Mouse (Mus musculus) hindbrain, embryonic 12.5 days (tissue): ENCODE measurements around the gene Nfia. TPM values are rescaled to one million over a fixed set of nuclear protein-coding genes. Genes with fewer than 3 reads are reported as not detected.

Experiments
- ATAC-seq: fragments of 200-750 bp; cut with Nextera tagmentation; 2 replicates; pipeline ENCODE4 v1.8.0; 2017; ENCODE audit warnings: moderate TSS enrichment; ENCODE audit not compliant: low FRiP score
- H3K27ac ChIP-seq: fragments of 300-500 bp; sonication (generic); 2 replicates; pipeline ENCODE4 v1.5.1; 2016; ENCODE audit warnings: mild to moderate bottlenecking
- H3K27me3 ChIP-seq: fragments of 300-500 bp; sonication (generic); 2 replicates; pipeline ENCODE4 v1.6.1; 2016; ENCODE audit warnings: mild to moderate bottlenecking
- H3K36me3 ChIP-seq: fragments of 300-500 bp; sonication (generic); 2 replicates; pipeline ENCODE4 v1.6.1; 2016; ENCODE audit warnings: mild to moderate bottlenecking
- H3K4me1 ChIP-seq: fragments of 300-500 bp; sonication (generic); 2 replicates; pipeline ENCODE4 v1.6.1; 2016
- H3K4me2 ChIP-seq: fragments of 300-500 bp; sonication (generic); replicated peaks from 2 replicates; pipeline ENCODE4 v1.6.1; 2016; ENCODE audit warnings: mild to moderate bottlenecking
- H3K4me3 ChIP-seq: fragments of 300-500 bp; sonication (generic); 2 replicates; pipeline ENCODE4 v1.5.1; 2016; ENCODE audit warnings: mild to moderate bottlenecking
- H3K9ac ChIP-seq: fragments of 300-500 bp; sonication (generic); 2 replicates; pipeline ENCODE4 v1.6.1; 2016; ENCODE audit warnings: mild to moderate bottlenecking, moderate library complexity
- H3K9me3 ChIP-seq: fragments of 300-500 bp; sonication (generic); replicated peaks from 2 replicates; pipeline ENCODE4 v1.6.1; 2016; ENCODE audit warnings: mild to moderate bottlenecking
- WGBS: fragments of 180-500 bp; shearing (Covaris S2); methylation state at CpG from one replicate; pipeline ENCODE4 v1.1.7; 2016; 5-methylcytosine and 5-hydroxymethylcytosine counted together
- polyA plus RNA-seq: library from polyadenylated mRNA; unstranded; fragments of >200 nt; fragmentation: Nextera tagmentation; extraction: Ambion mirVana; gene quantifications from 2 replicates; pipeline ENCODE4 v1.2.1, GENCODE M21; 2016

Nfia gene
- polyA plus RNA-seq, 1 experiment from 2014 or later, result 58.4 TPM

- no peak overlapping the region for H3K9ac ChIP-seq
- no peaks in the 10 kb centered on the region for H3K27me3 ChIP-seq
- no peaks in the 10 kb centered on the region for H3K9me3 ChIP-seq
- H3K4me1 ChIP-seq, result peaks cover 19% of the 10 kb centered on the region
- ATAC-seq, result 0 out of 2 replicates have a peak, but pooled peaks have one; percentile 36
- H3K27ac ChIP-seq, result peak overlapping the region; percentile 42; the same call in 1 of the 2 replicates
- H3K4me2 ChIP-seq, result no peak overlapping the region
- WGBS, result 58% methylated on average over 4 of the region's 4 CpGs
- H3K36me3 ChIP-seq, result no peaks in the 10 kb centered on the region
- no peak overlapping the region for H3K4me3 ChIP-seq
Measured at GRCm38 (mm10) chr4:98091368-98091827, 318.9 kb downstream of the Nfia start.

GRCm38 (mm10) chr4:98091901-98092472 lies 319.5 kb downstream of the Nfia start:
- no peak overlapping the region for H3K4me2 ChIP-seq
- no peak for ATAC-seq
- no peaks in the 10 kb centered on the region for H3K9me3 ChIP-seq
- peaks cover 19% of the 10 kb centered on the region for H3K4me1 ChIP-seq
- H3K4me3 ChIP-seq, result no peak overlapping the region
- no peaks in the 10 kb centered on the region for H3K27me3 ChIP-seq
- H3K9ac ChIP-seq, result no peak overlapping the region
- no peaks in the 10 kb centered on the region for H3K36me3 ChIP-seq
- peak overlapping the region; percentile 42; the same call in 1 of the 2 replicates for H3K27ac ChIP-seq
- WGBS, result 84% methylated on average over 5 of the region's 5 CpGs

GRCm38 (mm10) chr4:98094112-98094805 lies 321.7 kb downstream of the Nfia start:
- Histone ChIP-seq H3K4me3 (0 out of 2 replicates have a peak overlapping the region, but pooled peaks have one; percentile 0), H3K9ac (no peak overlapping the region), H3K4me2 (peak overlapping the region; percentile 17), H3K27me3 (no peaks in the 10 kb centered on the region), H3K4me1 (peaks cover 26% of the 10 kb centered on the region), H3K36me3 (no peaks in the 10 kb centered on the region), H3K27ac (peak overlapping the region; percentile 44; the same call in 1 of the 2 replicates), H3K9me3 (no peaks in the 10 kb centered on the region)
- 21% methylated on average over 19 of the region's 19 CpGs for WGBS
- peak; percentile 36; the same call in 1 of the 2 replicates for ATAC-seq

- H3K27me3 ChIP-seq, result no peaks in the 10 kb centered on the region
- no peak for ATAC-seq
- H3K9me3 ChIP-seq, result no peaks in the 10 kb centered on the region
- no peak overlapping the region for H3K4me2 ChIP-seq
- H3K27ac ChIP-seq, result no peak overlapping the region
- no peak overlapping the region for H3K9ac ChIP-seq
- 75% methylated on average over 2 of the region's 2 CpGs for WGBS
- no peaks in the 10 kb centered on the region for H3K36me3 ChIP-seq
- peaks cover 32% of the 10 kb centered on the region for H3K4me1 ChIP-seq
- no peak overlapping the region for H3K4me3 ChIP-seq
Measured at GRCm38 (mm10) chr4:98095060-98095459, 322.5 kb downstream of the Nfia start.

GRCm38 (mm10) chr4:98097013-98097566 lies 324.6 kb downstream of the Nfia start:
- Histone ChIP-seq H3K27me3 (no peaks in the 10 kb centered on the region), H3K4me2 (no peak overlapping the region), H3K9ac (no peak overlapping the region), H3K9me3 (no peaks in the 10 kb centered on the region), H3K27ac (no peak overlapping the region), H3K4me1 (peaks cover 44% of the 10 kb centered on the region), H3K36me3 (no peaks in the 10 kb centered on the region), H3K4me3 (no peak overlapping the region)
- no peak for ATAC-seq
- WGBS, result 80% methylated on average over 4 of the region's 4 CpGs

- no peak overlapping the region for H3K9ac ChIP-seq
- H3K27ac ChIP-seq, result peak overlapping the region; percentile 55
- ATAC-seq, result no peak
- H3K4me3 ChIP-seq, result no peak overlapping the region
- WGBS, result 66% methylated on average over 1 of the region's 1 CpGs
- no peaks in the 10 kb centered on the region for H3K27me3 ChIP-seq
- H3K36me3 ChIP-seq, result no peaks in the 10 kb centered on the region
- H3K4me2 ChIP-seq, result no peak overlapping the region
- no peaks in the 10 kb centered on the region for H3K9me3 ChIP-seq
- peaks cover 49% of the 10 kb centered on the region for H3K4me1 ChIP-seq
Measured at GRCm38 (mm10) chr4:98098663-98099062, 326.1 kb downstream of the Nfia start.

- ATAC-seq, result peak; percentile 57
- Histone ChIP-seq H3K27me3 (no peaks in the 10 kb centered on the region), H3K4me3 (no peak overlapping the region), H3K9ac (no peak overlapping the region), H3K27ac (peak overlapping the region; percentile 55), H3K9me3 (no peaks in the 10 kb centered on the region), H3K4me1 (peaks cover 53% of the 10 kb centered on the region), H3K4me2 (no peak overlapping the region), H3K36me3 (no peaks in the 10 kb centered on the region)
- 36% methylated on average over 5 of the region's 5 CpGs for WGBS
Measured at GRCm38 (mm10) chr4:98099433-98099832, 326.9 kb downstream of the Nfia start.

- Histone ChIP-seq H3K4me3 (no peak overlapping the region), H3K4me1 (peaks cover 71% of the 10 kb centered on the region), H3K9me3 (no peaks in the 10 kb centered on the region), H3K36me3 (no peaks in the 10 kb centered on the region), H3K4me2 (no peak overlapping the region), H3K27me3 (no peaks in the 10 kb centered on the region), H3K27ac (peak overlapping the region; percentile 72), H3K9ac (no peak overlapping the region)
- WGBS, result 56% methylated on average over 10 of the region's 10 CpGs
- ATAC-seq, result no peak
Measured at GRCm38 (mm10) chr4:98101153-98102096, 328.9 kb downstream of the Nfia start.

- Histone ChIP-seq H3K27me3 (no peaks in the 10 kb centered on the region), H3K9ac (no peak overlapping the region), H3K36me3 (no peaks in the 10 kb centered on the region), H3K4me3 (no peak overlapping the region), H3K9me3 (no peaks in the 10 kb centered on the region), H3K4me1 (peaks cover 84% of the 10 kb centered on the region), H3K4me2 (no peak overlapping the region), H3K27ac (peak overlapping the region; percentile 24)
- ATAC-seq, result no peak
- WGBS, result 53% methylated on average over 24 of the region's 24 CpGs
Measured at GRCm38 (mm10) chr4:98102625-98103336, 330.2 kb downstream of the Nfia start.

- Histone ChIP-seq H3K36me3 (no peaks in the 10 kb centered on the region), H3K9me3 (no peaks in the 10 kb centered on the region), H3K9ac (no peak overlapping the region), H3K4me1 (peaks cover 88% of the 10 kb centered on the region), H3K27ac (peak overlapping the region; percentile 24; the same call in 1 of the 2 replicates), H3K27me3 (no peaks in the 10 kb centered on the region), H3K4me2 (no peak overlapping the region), H3K4me3 (no peak overlapping the region)
- 49% methylated on average over 2 of the region's 2 CpGs for WGBS
- ATAC-seq, result no peak
Measured at GRCm38 (mm10) chr4:98103337-98103666, 330.8 kb downstream of the Nfia start.

- WGBS, result 83% methylated on average over 8 of the region's 8 CpGs
- Histone ChIP-seq H3K4me3 (no peak overlapping the region), H3K9ac (no peak overlapping the region), H3K36me3 (no peaks in the 10 kb centered on the region), H3K4me1 (peaks cover 89% of the 10 kb centered on the region), H3K4me2 (no peak overlapping the region), H3K27me3 (no peaks in the 10 kb centered on the region), H3K9me3 (no peaks in the 10 kb centered on the region), H3K27ac (0 out of 2 replicates have a peak overlapping the region, but pooled peaks have one; percentile 24)
- ATAC-seq, result no peak
Measured at GRCm38 (mm10) chr4:98104161-98104560, 331.6 kb downstream of the Nfia start.
